Mouse (Mus musculus): ENCODE data around the gene Pdhx.
A peak's percentile ranks its signal among the peaks of the same experiment; 100 is the strongest.

Pdhx gene

DNA sequence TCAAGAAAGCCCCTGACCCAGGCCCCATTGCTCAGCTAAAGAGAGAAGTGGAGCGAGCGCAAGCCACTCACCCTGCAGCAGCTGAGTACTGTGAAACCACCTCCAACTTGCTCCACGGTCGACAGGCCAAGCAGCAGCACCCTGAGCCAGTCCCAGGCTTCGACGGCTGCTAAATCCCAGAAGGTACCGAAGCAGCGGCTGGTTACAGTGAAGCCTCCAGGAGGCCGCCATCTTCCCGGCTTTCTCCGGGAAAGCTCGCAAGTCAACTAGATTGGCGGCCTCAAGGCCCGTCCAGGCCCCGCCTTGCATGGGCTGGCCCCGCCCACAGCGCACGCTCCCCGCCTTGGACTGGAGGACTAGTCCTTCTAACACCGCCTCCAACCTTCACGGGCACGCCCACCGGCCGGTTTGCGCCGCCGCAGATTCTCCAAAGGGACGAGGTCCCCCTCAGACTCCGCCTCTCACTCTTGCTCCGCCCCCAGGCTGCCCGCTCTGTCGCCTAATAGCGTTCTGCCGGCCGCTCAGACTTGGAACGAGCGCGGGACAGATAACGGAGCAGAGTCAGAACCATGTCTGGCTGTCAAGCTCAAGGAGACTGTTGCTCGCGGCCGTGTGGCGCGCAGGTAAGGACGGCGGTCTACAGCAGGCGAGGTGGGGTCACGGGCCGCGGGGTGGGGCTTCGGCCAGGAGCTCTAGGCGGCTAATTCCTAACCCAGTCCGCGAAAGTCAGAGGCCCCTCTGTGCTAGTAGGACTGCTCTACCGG lies at the start of gene Pdhx, which contains the start of gene Apip:
Gene Pdhx, minus strand, starts transcription at position 295 of the 764 bp plus-strand sequence.
Gene Apip, plus strand, starts transcription at position 457 of the 764 bp plus-strand sequence.
- peak; percentile 98 for DNase-seq (ENCODE audit: low read depth, low spot score)

- no peak for DNase-seq (ENCODE audit: low read depth, low spot score)
Measured at GRCm38 (mm10) chr2:103119197-103119854, 46.0 kb upstream of the Pdhx start.

DNA sequence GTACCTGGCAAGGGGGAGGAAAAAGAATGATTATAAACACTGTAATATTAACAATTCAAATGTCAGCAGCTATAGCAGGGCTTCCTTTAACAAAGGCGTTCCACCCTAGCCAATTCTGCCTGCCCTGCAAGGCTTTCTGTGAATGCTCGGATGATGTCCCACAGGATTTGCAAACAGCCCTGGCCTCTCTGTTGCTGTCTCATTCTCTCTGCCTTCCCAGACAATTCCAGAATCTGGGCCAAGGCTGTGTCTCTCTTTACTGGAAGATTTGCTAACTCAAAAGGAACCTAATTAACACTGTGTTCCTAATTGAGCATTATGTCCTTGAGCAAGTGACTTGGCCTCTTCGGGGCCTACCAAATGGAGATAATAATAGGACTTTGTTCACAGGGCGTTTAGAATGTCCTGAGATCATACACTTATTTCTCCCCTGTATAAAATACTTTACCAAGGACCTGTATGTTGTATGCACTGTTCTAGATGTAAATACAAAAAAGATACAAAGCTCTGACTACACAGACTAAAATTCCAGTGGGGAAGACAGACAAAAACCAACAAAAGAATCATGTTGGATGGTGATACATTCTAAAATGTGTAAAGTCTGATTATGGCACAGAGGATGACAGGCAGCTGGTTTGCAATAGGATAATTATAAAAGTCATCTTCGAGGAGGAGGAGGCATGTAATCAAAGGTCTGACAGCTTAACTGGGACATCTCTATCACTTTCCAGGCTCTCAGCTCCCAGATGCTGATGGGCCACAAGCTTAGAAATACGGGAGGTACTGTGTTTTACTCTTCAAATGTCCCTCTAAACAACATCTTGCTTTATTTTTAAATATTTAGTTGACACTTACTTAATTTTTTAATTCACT lies 45.2 kb upstream of the Pdhx start:
- no peak for DNase-seq (ENCODE audit: low read depth, low spot score)

- no peak for DNase-seq (ENCODE audit: low read depth, low spot score)
Measured at GRCm38 (mm10) chr2:103117212-103117611, 43.9 kb upstream of the Pdhx start.

- peak; percentile 3 for DNase-seq (ENCODE audit: low read depth, low spot score)
Measured at GRCm38 (mm10) chr2:103111669-103112068, 38.4 kb upstream of the Pdhx start.

- DNase-seq (ENCODE audit: low read depth, low spot score): no peak
Measured at GRCm38 (mm10) chr2:103106172-103106571, 32.9 kb upstream of the Pdhx start.

DNA sequence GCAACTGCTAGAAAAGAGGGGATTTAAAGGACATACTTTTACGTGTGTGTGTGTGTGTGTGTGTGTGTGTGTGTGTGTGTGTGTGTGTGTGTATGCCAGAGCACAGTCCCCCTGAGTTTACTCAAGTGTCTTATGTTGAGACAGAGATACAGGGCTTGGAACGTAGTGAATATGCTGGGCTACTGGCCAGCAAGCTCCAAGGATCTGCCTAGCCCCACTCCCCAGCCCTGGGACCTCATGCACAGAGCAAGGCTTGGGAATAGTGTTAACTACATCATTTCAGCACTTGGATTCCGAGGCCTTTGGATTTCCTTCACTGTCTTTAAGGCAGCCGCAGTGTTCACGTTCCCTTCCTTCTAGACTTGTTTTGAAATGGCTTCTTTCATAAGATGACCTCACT lies 29.3 kb upstream of the Pdhx start:
- no peak for DNase-seq (ENCODE audit: low read depth, low spot score)

GRCm38 (mm10) chr2:103089521-103089920 lies 16.2 kb upstream of the Pdhx start:
- no peak for DNase-seq (ENCODE audit: low read depth, low spot score)

DNA sequence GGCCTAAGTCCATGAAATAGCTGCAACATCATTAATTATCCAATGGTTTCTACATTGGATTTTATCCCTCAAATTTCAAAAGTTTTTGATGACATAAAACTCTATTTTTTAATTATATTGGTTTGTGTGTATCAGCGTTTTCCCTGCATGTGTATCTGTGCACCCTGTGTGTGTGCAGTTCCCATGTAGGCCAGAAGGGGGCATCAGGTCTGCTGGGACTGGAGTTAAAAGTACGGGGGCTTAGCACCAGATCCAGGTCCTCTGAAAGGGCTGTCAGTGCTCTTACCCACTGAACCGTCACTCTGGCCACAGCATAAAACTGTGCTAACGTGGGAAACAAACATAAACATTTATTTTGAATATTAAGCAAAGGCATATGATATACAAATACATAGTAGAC lies 14.8 kb upstream of the Pdhx start:
- no peak for DNase-seq (ENCODE audit: low read depth, low spot score)

DNA sequence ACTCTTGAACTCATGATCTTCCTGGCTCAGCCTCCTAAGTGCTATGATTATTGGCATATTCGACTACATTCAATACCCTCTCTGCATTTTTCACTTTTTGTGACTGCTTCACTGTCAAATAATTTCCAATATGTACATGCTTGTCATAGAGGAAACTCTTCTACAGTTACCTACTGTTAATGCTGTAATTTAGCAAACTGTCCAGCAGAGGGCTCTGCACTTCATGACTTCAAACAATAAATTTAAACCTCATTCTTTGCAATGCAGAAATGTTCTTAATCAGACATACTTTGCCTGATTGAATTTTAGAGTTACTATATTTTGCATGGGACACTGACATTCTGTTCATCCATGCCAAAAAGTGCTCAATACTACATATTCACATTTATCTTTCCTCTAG lies 13.1 kb upstream of the Pdhx start:
- peak; percentile 43 for DNase-seq (ENCODE audit: low read depth, low spot score)

DNA sequence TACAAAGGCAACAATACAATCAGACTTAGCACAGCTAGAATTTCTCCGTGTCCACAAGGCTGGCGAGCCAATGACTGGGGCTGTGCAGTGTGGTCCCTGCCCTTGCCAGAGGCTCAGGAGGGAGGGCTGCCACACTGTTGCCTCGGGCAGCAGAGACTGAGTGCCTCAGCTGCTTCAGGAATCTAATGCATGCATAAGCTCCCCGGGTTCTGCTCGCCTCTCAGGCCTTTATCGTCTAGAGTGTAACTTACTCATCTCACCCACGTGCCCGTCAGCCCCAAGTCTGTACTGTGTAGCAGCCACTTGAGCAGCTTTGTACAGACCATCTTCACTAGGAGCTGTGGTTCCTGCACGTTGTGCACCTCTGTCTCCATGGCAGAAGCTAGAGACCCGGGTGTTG lies 12.3 kb upstream of the Pdhx start:
- DNase-seq (ENCODE audit: low read depth, low spot score): no peak

DNA sequence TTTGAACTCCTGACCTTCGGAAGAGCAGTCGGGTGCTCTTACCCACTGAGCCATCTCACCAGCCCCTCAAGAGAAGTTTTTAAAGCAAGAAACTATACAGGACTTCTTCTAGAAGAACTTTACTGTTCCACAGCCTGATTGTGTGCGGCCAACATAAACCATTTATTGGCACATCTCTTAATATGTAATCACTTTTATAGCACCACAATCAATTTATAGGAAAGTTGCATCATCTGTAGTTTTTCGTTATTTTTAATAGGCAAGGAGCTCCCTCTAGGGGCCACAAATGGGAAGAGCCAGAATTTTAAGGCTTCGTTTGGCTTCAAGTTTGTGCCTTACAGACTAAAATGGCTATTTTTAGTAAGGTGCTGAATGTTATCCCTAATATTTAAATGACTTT lies 11.1 kb upstream of the Pdhx start:
- DNase-seq (ENCODE audit: low read depth, low spot score): peak; percentile 12

DNA sequence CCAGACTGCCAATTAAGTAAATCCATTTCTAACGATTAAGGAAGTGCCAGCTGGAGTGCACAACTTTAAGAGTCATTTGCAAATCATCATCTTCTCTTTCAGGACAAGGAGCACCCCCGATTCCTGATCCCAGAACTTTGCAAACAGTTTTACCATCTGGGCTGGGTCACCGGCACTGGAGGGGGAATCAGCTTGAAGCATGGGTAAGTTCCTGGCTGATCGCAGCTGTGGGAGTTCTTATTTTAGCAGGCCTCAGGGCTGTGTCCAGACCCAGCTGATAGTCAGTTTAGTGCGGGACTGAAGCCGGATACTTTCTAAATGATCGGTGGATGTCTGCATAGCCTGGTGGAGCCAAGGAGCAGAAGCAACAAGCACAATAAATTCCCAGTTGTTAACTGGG lies 9.5 kb upstream of the Pdhx start:
- no peak for DNase-seq (ENCODE audit: low read depth, low spot score)

- no peak for DNase-seq (ENCODE audit: low read depth, low spot score)
Measured at GRCm38 (mm10) chr2:103081706-103082105, 8.4 kb upstream of the Pdhx start.

GRCm38 (mm10) chr2:103081117-103081516 lies 7.8 kb upstream of the Pdhx start:
- DNase-seq (ENCODE audit: low read depth, low spot score): no peak

DNA sequence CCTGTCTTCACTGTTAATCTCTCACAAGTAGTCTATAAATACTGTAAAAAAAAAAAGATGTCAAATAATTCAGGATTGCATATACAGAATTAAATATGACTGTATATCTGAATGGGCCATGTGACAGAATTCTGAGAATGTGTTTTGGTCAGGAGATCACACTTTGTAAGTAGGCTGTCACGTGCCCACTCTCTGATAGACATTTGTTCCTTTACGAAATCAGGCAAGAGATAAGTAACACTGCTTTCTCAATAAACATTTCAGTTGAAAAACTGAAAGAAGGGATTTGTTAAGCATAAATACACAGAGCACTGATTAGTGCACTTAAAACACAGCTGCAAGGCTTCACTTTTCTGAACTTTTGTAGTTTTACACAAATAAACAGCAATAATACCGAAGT lies 2.7 kb downstream of the Pdhx start:
- DNase-seq (ENCODE audit: low read depth, low spot score): no peak

DNA sequence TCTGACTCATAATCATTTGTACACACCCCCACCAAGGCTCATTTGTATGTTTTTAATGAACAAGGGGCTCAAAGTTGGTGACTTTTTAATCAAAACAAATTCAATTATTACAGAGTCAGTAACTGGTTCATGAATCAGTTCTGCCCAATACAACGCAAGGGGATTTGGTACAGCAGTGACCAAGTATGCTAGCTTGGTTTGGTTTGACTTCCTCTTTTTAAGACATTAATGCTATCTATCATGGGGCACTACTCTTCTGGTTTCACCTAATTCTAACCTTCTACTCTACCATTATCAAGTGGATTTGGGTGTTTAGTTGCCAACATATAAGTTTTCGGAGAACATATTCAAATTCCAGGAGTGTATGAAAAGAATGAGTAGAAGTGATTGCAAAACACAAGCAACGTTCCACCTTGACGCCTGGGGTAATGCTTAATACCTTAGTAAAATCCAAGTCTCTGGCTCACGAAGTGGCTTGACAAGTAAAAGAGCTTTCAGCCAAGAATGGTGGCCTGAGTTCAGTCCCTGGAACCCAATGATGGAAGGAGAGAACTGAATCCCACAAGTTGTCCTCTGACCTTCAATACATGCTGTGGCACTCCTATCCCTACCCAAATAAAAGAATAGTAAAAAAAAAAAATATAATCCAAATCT lies 3.4 kb downstream of the Pdhx start:
- DNase-seq (ENCODE audit: low read depth, low spot score): no peak

DNA sequence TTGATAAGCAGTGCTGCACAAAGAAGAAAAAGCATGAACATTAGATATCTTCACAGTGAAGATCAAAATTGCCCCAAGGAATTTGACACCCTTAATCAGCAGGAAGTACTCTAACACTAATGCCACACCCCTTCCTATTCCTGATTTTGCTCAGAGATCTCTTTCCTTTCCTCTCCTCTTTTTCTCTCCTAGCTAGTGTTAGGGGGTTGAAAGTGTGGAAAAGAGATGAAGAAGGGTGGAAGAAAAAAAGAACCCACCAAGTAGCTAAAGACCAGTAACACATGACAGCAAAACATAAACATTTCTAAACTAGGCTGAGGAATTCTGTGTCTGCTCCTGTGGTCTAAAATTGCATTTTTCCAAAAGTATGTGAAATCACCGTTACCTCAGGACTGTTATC lies 4.7 kb downstream of the Pdhx start:
- no peak for DNase-seq (ENCODE audit: low read depth, low spot score)

DNA sequence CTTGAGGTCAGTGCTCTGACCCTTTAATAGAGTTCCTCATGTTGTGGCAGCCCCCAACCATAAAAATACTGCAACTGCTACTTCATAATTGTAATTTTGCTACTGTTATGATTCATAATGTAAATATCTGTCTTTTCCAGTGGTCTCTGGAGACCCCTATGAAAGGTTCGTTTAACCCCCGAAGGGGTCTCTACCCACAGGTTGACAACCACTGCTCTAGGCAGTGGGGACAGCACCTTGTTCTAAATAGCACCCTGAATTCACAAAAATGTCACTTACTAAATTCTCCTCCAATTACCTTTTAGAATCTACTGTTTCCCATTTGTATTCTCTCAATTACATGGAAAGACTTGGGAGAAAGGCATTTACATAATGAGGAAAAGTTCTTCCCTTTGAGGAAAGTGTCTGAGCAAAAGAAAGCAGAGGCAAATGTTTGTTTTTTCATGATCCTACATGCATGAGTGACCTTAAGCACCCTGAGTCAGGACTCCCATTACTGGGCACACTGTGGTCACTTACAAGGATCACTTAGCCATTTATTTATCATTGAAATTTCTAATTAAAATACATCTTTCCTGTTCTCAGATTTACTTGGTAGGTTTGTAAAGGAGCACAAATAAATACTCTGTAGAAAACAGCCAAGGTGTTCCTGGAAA lies 5.6 kb downstream of the Pdhx start:
- no peak for DNase-seq (ENCODE audit: low read depth, low spot score)

DNA sequence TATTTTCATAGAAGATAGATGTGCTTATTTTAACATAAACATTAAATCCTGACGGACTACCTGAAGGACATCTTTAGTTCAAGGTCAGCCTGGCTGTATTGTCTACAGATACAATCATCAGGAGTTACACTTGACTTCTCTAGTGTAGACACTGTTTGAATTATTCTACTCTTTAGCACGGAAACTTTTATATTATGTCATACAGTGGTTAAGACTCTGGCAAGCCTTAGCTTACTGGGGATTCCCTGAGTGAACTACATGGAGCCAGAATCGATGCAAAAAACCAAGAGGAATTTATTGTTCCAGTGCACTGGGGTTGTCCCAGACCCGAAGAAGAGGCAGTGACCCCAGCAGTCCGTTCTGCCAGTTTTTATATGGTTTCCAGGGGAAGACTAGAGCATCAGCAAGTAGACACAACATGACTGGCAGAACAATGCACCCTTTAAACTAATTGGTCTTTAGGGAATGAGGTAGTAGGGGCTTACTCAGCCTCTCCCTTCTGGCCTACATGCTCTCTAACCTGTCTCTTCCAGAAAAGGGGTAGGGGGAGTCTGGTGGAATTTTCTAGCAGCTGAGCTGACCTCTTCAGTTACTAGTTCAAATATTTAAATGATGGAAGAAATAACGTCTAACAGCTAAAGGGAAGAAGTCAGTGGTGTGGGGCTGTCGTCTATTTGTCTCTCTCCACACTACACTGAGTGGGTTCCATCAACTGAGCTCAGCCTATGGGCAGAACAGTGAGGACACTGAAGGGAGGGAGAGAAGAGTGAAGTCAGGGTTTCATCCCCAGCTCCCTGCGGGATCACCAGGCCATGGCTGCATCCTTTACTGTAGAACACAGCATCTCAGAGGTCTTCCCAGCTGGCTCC lies 6.4 kb downstream of the Pdhx start:
- DNase-seq (ENCODE audit: low read depth, low spot score): no peak
